Mouse (Mus musculus) embryo, embryonic 10.5 days (tissue): ENCODE data around the gene Aebp1.
"Not testable (repeated sequence)": the region's sequence is repeated elsewhere in the genome, so short reads cannot be mapped to it uniquely, and the experiment has no call there.

Source experiments
- DNase-seq: peaks from one replicate; pipeline ENCODE4 v3.0.0-alpha.2; 2015; ENCODE audit warnings: low spot score

The Aebp1 gene

GRCm38 (mm10) chr11:5855902-5856301, 5.8 kb upstream of the Aebp1 start:
- DNase-seq, result no peak

- no peak for DNase-seq
These were observed 5.1 kb upstream of the Aebp1 start for GRCm38 (mm10) chr11:5856479-5857130.

- no peak for DNase-seq
These were observed 3.0 kb upstream of the Aebp1 start for GRCm38 (mm10) chr11:5858723-5859122.

- DNase-seq, result no peak
These were observed 1.7 kb upstream of the Aebp1 start for GRCm38 (mm10) chr11:5859883-5860550.

GRCm38 (mm10) chr11:5860639-5861038, 1.1 kb upstream of the Aebp1 start:
- no peak for DNase-seq

- peak; percentile 51 for DNase-seq
These were observed 803 bp downstream of the Aebp1 start for GRCm38 (mm10) chr11:5862394-5863105.

- DNase-seq, result no peak
These were observed 5.4 kb downstream of the Aebp1 start for GRCm38 (mm10) chr11:5867196-5867595.

- no peak for DNase-seq
These were observed 6.6 kb downstream of the Aebp1 start for GRCm38 (mm10) chr11:5868324-5868723.

- DNase-seq, result no peak
These were observed 7.6 kb downstream of the Aebp1 start for GRCm38 (mm10) chr11:5869331-5869730.

- no peak for DNase-seq
These were observed 8.3 kb downstream of the Aebp1 start for GRCm38 (mm10) chr11:5870069-5870468.

- no peak for DNase-seq
These were observed 11.0 kb downstream of the Aebp1 start for GRCm38 (mm10) chr11:5872707-5873106.

GRCm38 (mm10) chr11:5873192-5873591, 11.4 kb downstream of the Aebp1 start:
- no peak for DNase-seq

- no peak for DNase-seq
These were observed 15.7 kb downstream of the Aebp1 start for GRCm38 (mm10) chr11:5877421-5877820.

GRCm38 (mm10) chr11:5877921-5878526, 16.3 kb downstream of the Aebp1 start, which contains the start of gene Pold2:
Pold2 (minus strand) TSS chr11:5878292.
- DNase-seq, result peak; percentile 99

GRCm38 (mm10) chr11:5878661-5879060, 16.9 kb downstream of the Aebp1 start:
- no peak for DNase-seq

- DNase-seq, result peak; percentile 83
These were observed 18.2 kb downstream of the Aebp1 start for GRCm38 (mm10) chr11:5879905-5880304.

- no peak for DNase-seq
These were observed 20.8 kb downstream of the Aebp1 start for GRCm38 (mm10) chr11:5882518-5882917.

GRCm38 (mm10) chr11:5886187-5886586, 24.4 kb downstream of the Aebp1 start:
- DNase-seq, result peak; percentile 91

- DNase-seq, result peak; percentile 69
These were observed 25.5 kb downstream of the Aebp1 start for GRCm38 (mm10) chr11:5887250-5887649.

- not testable (repeated sequence) for DNase-seq
These were observed 26.8 kb downstream of the Aebp1 start for GRCm38 (mm10) chr11:5888563-5888962.

GRCm38 (mm10) chr11:5892151-5892591, 30.4 kb downstream of the Aebp1 start:
- peak; percentile 45 for DNase-seq

- peak; percentile 42 for DNase-seq
These were observed 31.1 kb downstream of the Aebp1 start for GRCm38 (mm10) chr11:5892810-5893368.
